Mouse (Mus musculus) forebrain, embryonic 10.5 days (tissue): ENCODE measurements around the gene Tctn1. TPM values are rescaled to one million over a fixed set of nuclear protein-coding genes. Genes with fewer than 3 reads are reported as not detected.
"Not testable (repeated sequence)": the region's sequence is repeated elsewhere in the genome, so short reads cannot be mapped to it uniquely, and the experiment has no call there.

ENCODE experiments used
- DNase-seq: peaks from one replicate; pipeline ENCODE4 v3.0.0-alpha.2; 2017; ENCODE audit warnings: low spot score; ENCODE audit errors: extremely low spot score
- H3K27ac ChIP-seq: fragments of 300-500 bp; sonication (generic); 2 replicates; pipeline ENCODE4 v1.5.1; 2016; ENCODE audit warnings: mild to moderate bottlenecking
- H3K27me3 ChIP-seq: fragments of 300-500 bp; sonication (generic); 2 replicates; pipeline ENCODE4 v1.6.1; 2016; ENCODE audit warnings: mild to moderate bottlenecking; ENCODE audit not compliant: poor library complexity, severe bottlenecking
- H3K36me3 ChIP-seq: fragments of 300-500 bp; sonication (generic); replicated peaks from 2 replicates; pipeline ENCODE4 v1.6.1; 2016; ENCODE audit warnings: mild to moderate bottlenecking, moderate library complexity
- H3K4me1 ChIP-seq: fragments of 300-500 bp; sonication (generic); 2 replicates; pipeline ENCODE4 v1.6.1; 2016
- H3K4me3 ChIP-seq: fragments of 300-500 bp; sonication (generic); 2 replicates; pipeline ENCODE4 v1.5.1; 2016; ENCODE audit warnings: mild to moderate bottlenecking, moderate library complexity
- H3K9me3 ChIP-seq: fragments of 300-500 bp; sonication (generic); 2 replicates; pipeline ENCODE4 v1.6.1; 2016; ENCODE audit warnings: mild to moderate bottlenecking, moderate library complexity
- WGBS: fragments of 180-500 bp; shearing (Covaris S2); methylation state at CpG from one replicate; pipeline ENCODE4 v1.1.7; 2016; 5-methylcytosine and 5-hydroxymethylcytosine counted together
- polyA plus RNA-seq: library from polyadenylated mRNA; unstranded; fragments of >200 nt; fragmentation: Nextera tagmentation; extraction: Ambion mirVana; gene quantifications from 2 replicates; pipeline ENCODE4 v1.2.1, GENCODE M21; 2016

Tctn1 gene
- polyA plus RNA-seq, 1 experiment from 2014 or later: 5.8 TPM

GRCm38 (mm10) chr5:122219655-122220629 lies 44.3 kb downstream of the Tctn1 start:
- Histone ChIP-seq H3K9me3 (no peaks in the 10 kb centered on the region), H3K27ac (peak overlapping the region; percentile 13; the same call in 1 of the 2 replicates), H3K36me3 (peaks cover 26% of the 10 kb centered on the region), H3K4me1 (peaks cover 26% of the 10 kb centered on the region), H3K27me3 (no peaks in the 10 kb centered on the region), H3K4me3 (no peak overlapping the region)
- 77% methylated on average over 18 of the region's 18 CpGs for WGBS
- no peak for DNase-seq

GRCm38 (mm10) chr5:122218928-122219327 lies 45.3 kb downstream of the Tctn1 start:
- Histone ChIP-seq H3K36me3 (peaks cover 26% of the 10 kb centered on the region), H3K27me3 (no peaks in the 10 kb centered on the region), H3K4me1 (peaks cover 21% of the 10 kb centered on the region), H3K4me3 (no peak overlapping the region), H3K27ac (no peak overlapping the region), H3K9me3 (no peaks in the 10 kb centered on the region)
- DNase-seq: no peak
- 89% methylated on average over 7 of the region's 7 CpGs for WGBS

- Histone ChIP-seq H3K36me3 (peaks cover 26% of the 10 kb centered on the region), H3K4me1 (peaks cover 21% of the 10 kb centered on the region), H3K4me3 (no peak overlapping the region), H3K27me3 (no peaks in the 10 kb centered on the region), H3K27ac (no peak overlapping the region), H3K9me3 (no peaks in the 10 kb centered on the region)
- DNase-seq: no peak
- 89% methylated on average over 12 of the region's 12 CpGs for WGBS
These were observed 46.0 kb downstream of the Tctn1 start for GRCm38 (mm10) chr5:122218109-122218905.

GRCm38 (mm10) chr5:122217636-122218035 lies 46.6 kb downstream of the Tctn1 start:
- H3K36me3 ChIP-seq: peaks cover 26% of the 10 kb centered on the region

GRCm38 (mm10) chr5:122213861-122214260 lies 50.4 kb downstream of the Tctn1 start:
- Histone ChIP-seq H3K9me3 (no peaks in the 10 kb centered on the region), H3K4me1 (peaks cover 22% of the 10 kb centered on the region), H3K36me3 (peaks cover 14% of the 10 kb centered on the region), H3K27ac (no peak overlapping the region), H3K27me3 (no peaks in the 10 kb centered on the region), H3K4me3 (no peak overlapping the region)
- 91% methylated on average over 6 of the region's 6 CpGs for WGBS
- no peak for DNase-seq

More at GRCm38 (mm10) chr5:122217636-122218035, 46.6 kb downstream of the Tctn1 start:
- H3K27me3 ChIP-seq: no peaks in the 10 kb centered on the region
- no peak overlapping the region for H3K27ac ChIP-seq
- H3K4me1 ChIP-seq: peaks cover 18% of the 10 kb centered on the region
- H3K4me3 ChIP-seq: no peak overlapping the region
- 85% methylated on average over 6 of the region's 6 CpGs for WGBS
- no peak for DNase-seq
- no peaks in the 10 kb centered on the region for H3K9me3 ChIP-seq

- DNase-seq, H3K4me3 ChIP-seq, H3K27ac ChIP-seq, H3K27me3 ChIP-seq, H3K9me3 ChIP-seq: not testable (repeated sequence)
- Histone ChIP-seq H3K4me1 (peaks cover 26% of the 10 kb centered on the region), H3K36me3 (peaks cover 11% of the 10 kb centered on the region)
- WGBS: 90% methylated on average over 1 of the region's 1 CpGs
These were observed 51.4 kb downstream of the Tctn1 start for GRCm38 (mm10) chr5:122212820-122213219.

- whole genome bisulfite sequencing: 89% methylated on average over 8 of the region's 8 CpGs
These were observed 52.1 kb downstream of the Tctn1 start for GRCm38 (mm10) chr5:122212125-122212524.

GRCm38 (mm10) chr5:122210890-122211289 lies 53.4 kb downstream of the Tctn1 start:
- H3K9me3 ChIP-seq: no peaks in the 10 kb centered on the region
- H3K27ac ChIP-seq: peak overlapping the region; percentile 89; the same call in 1 of the 2 replicates
- H3K4me3 ChIP-seq: no peak overlapping the region; the same call in 1 of the 2 replicates
- no peaks in the 10 kb centered on the region for H3K27me3 ChIP-seq
- 91% methylated on average over 8 of the region's 8 CpGs for WGBS
- peaks cover 26% of the 10 kb centered on the region for H3K4me1 ChIP-seq
- DNase-seq: no peak
- no peaks in the 10 kb centered on the region for H3K36me3 ChIP-seq

More at GRCm38 (mm10) chr5:122212125-122212524, 52.1 kb downstream of the Tctn1 start:
- no peaks in the 10 kb centered on the region for H3K9me3 ChIP-seq
- H3K27ac ChIP-seq: no peak overlapping the region
- DNase-seq: no peak
- H3K4me3 ChIP-seq: no peak overlapping the region
- H3K27me3 ChIP-seq: no peaks in the 10 kb centered on the region
- H3K36me3 ChIP-seq: peaks cover 10% of the 10 kb centered on the region; the same call in 1 of the 2 replicates
- H3K4me1 ChIP-seq: peaks cover 26% of the 10 kb centered on the region

GRCm38 (mm10) chr5:122209591-122210368 lies 54.5 kb downstream of the Tctn1 start:
- peak; percentile 72 for DNase-seq
- H3K4me1 ChIP-seq: peaks cover 26% of the 10 kb centered on the region
- H3K27me3 ChIP-seq: no peaks in the 10 kb centered on the region
- WGBS: 2% methylated on average over 20 of the region's 21 CpGs
- no peaks in the 10 kb centered on the region for H3K9me3 ChIP-seq
- H3K27ac ChIP-seq: peak overlapping the region; percentile 89
- H3K4me3 ChIP-seq: peak overlapping the region; percentile 52
- H3K36me3 ChIP-seq: no peaks in the 10 kb centered on the region

- Histone ChIP-seq H3K27ac (peak overlapping the region; percentile 89), H3K9me3 (no peaks in the 10 kb centered on the region), H3K4me1 (peaks cover 26% of the 10 kb centered on the region), H3K27me3 (no peaks in the 10 kb centered on the region), H3K36me3 (no peaks in the 10 kb centered on the region), H3K4me3 (peak overlapping the region; percentile 52)
- no peak for DNase-seq
- 38% methylated on average over 6 of the region's 6 CpGs for WGBS
These were observed 55.4 kb downstream of the Tctn1 start for GRCm38 (mm10) chr5:122208909-122209308.

GRCm38 (mm10) chr5:122206475-122206874 lies 57.8 kb downstream of the Tctn1 start, which contains the start of gene Hvcn1:
Gene Hvcn1, plus strand, starts transcription at chr5:122206804.
- Histone ChIP-seq H3K27ac (no peak within 1 kb of the TSS), H3K9me3 (peaks cover 3% of the 10 kb centered on the region; the same call in 1 of the 2 replicates), H3K4me3 (no peak within 1 kb of the TSS), H3K27me3 (no peaks in the 10 kb centered on the region), H3K4me1 (peaks cover 26% of the 10 kb centered on the region), H3K36me3 (no peaks in the 10 kb centered on the region)
- WGBS: 79% methylated on average over 4 of the region's 4 CpGs
- DNase-seq: no peak

- no peak overlapping the region for H3K4me3 ChIP-seq
- H3K36me3 ChIP-seq: no peaks in the 10 kb centered on the region
- H3K27me3 ChIP-seq: no peaks in the 10 kb centered on the region
- H3K27ac ChIP-seq: no peak overlapping the region
- peaks cover 15% of the 10 kb centered on the region; the same call in 1 of the 2 replicates for H3K9me3 ChIP-seq
- DNase-seq: no peak
- WGBS: 74% methylated on average over 2 of the region's 2 CpGs
- peaks cover 7% of the 10 kb centered on the region for H3K4me1 ChIP-seq
These were observed 60.1 kb downstream of the Tctn1 start for GRCm38 (mm10) chr5:122204180-122204579.
